Mouse (Mus musculus) embryonic facial prominence, embryonic 15.5 days (tissue): ENCODE measurements around the gene Dffa. TPM values are rescaled to one million over a fixed set of nuclear protein-coding genes. Genes with fewer than 3 reads are reported as not detected.
A peak's percentile ranks its signal among the peaks of the same experiment; 100 is the strongest.

Experiments
- ATAC-seq: fragments of 200-750 bp; cut with Nextera tagmentation; 2 replicates; pipeline ENCODE4 v1.8.0; 2017; ENCODE audit warnings: low read depth, moderate TSS enrichment; ENCODE audit not compliant: insufficient number of reproducible peaks, low FRiP score, low TSS enrichment
- H3K27ac ChIP-seq: fragments of 300-500 bp; sonication (generic); replicated peaks from 2 replicates; pipeline ENCODE4 v1.5.1; 2015; ENCODE audit warnings: mild to moderate bottlenecking, inconsistent platforms
- H3K27me3 ChIP-seq: fragments of 300-500 bp; sonication (generic); 2 replicates; pipeline ENCODE4 v1.6.1; 2015; ENCODE audit warnings: inconsistent platforms
- H3K36me3 ChIP-seq: fragments of 300-500 bp; sonication (generic); 2 replicates; pipeline ENCODE4 v1.6.1; 2015; ENCODE audit warnings: mild to moderate bottlenecking, inconsistent platforms
- H3K4me1 ChIP-seq: fragments of 300-500 bp; sonication (generic); 2 replicates; pipeline ENCODE4 v1.6.1; 2015; ENCODE audit warnings: inconsistent platforms
- H3K4me2 ChIP-seq: fragments of 300-500 bp; sonication (generic); replicated peaks from 2 replicates; pipeline ENCODE4 v1.6.1; 2015; ENCODE audit warnings: mild to moderate bottlenecking, inconsistent platforms
- H3K4me3 ChIP-seq: fragments of 300-500 bp; sonication (generic); replicated peaks from 2 replicates; pipeline ENCODE4 v1.5.1; 2015; ENCODE audit warnings: mild to moderate bottlenecking, inconsistent platforms
- H3K9ac ChIP-seq: fragments of 300-500 bp; sonication (generic); 2 replicates; pipeline ENCODE4 v1.6.1; 2015; ENCODE audit warnings: inconsistent platforms
- H3K9me3 ChIP-seq: fragments of 300-500 bp; sonication (generic); replicated peaks from 2 replicates; pipeline ENCODE4 v1.6.1; 2016; ENCODE audit warnings: inconsistent platforms
- WGBS: fragments of 180-500 bp; shearing (Covaris S2); methylation state at CpG from one replicate; pipeline ENCODE4 v1.1.7; 2015; 5-methylcytosine and 5-hydroxymethylcytosine counted together
- polyA plus RNA-seq: library from polyadenylated mRNA; unstranded; fragments of >200 nt; fragmentation: Nextera tagmentation; extraction: Ambion mirVana; gene quantifications from 2 replicates; pipeline ENCODE4 v1.2.1, GENCODE M21; 2015

The Dffa gene
- polyA plus RNA-seq, result 31.9 and 35.0 TPM in 2 replicates

- Histone ChIP-seq H3K4me2 (peak within 1 kb of the TSS; percentile 90), H3K9ac (peak within 1 kb of the TSS; percentile 68), H3K27me3 (no peaks in the 10 kb centered on the region), H3K4me1 (peaks cover 16% of the 10 kb centered on the region), H3K27ac (no peak within 1 kb of the TSS), H3K4me3 (peak within 1 kb of the TSS; percentile 73), H3K36me3 (peaks cover 24% of the 10 kb centered on the region), H3K9me3 (no peaks in the 10 kb centered on the region)
- under 1% methylated on average over 35 of the region's 35 CpGs for WGBS
- ATAC-seq, result peak; percentile 86
These were observed at the start of gene Dffa for GRCm38 (mm10) chr4:149103875-149104561. TSS of gene Dffa (plus strand) at chr4:149104146.

- Histone ChIP-seq H3K27ac (no peak overlapping the region), H3K27me3 (no peaks in the 10 kb centered on the region), H3K9me3 (no peaks in the 10 kb centered on the region), H3K4me3 (no peak overlapping the region), H3K4me2 (no peak overlapping the region), H3K4me1 (peaks cover 49% of the 10 kb centered on the region), H3K36me3 (no peaks in the 10 kb centered on the region), H3K9ac (no peak overlapping the region)
- 66% methylated on average over 6 of the region's 6 CpGs for WGBS
- no peak for ATAC-seq
These were observed 48.1 kb upstream of the Dffa start for GRCm38 (mm10) chr4:149055847-149056246.

- peaks cover 54% of the 10 kb centered on the region for H3K4me1 ChIP-seq
- no peak for ATAC-seq
- no peak overlapping the region for H3K4me2 ChIP-seq
- no peaks in the 10 kb centered on the region for H3K27me3 ChIP-seq
- H3K4me3 ChIP-seq, result no peak overlapping the region
- no peaks in the 10 kb centered on the region for H3K36me3 ChIP-seq
- WGBS, result 66% methylated on average over 16 of the region's 16 CpGs
- peak overlapping the region; percentile 81; the same call in 1 of the 2 replicates for H3K27ac ChIP-seq
- H3K9me3 ChIP-seq, result no peaks in the 10 kb centered on the region
- no peak overlapping the region for H3K9ac ChIP-seq
These were observed 47.0 kb upstream of the Dffa start for GRCm38 (mm10) chr4:149056957-149057356.

GRCm38 (mm10) chr4:149057470-149057869 is 46.5 kb upstream of the Dffa start:
- Histone ChIP-seq H3K9ac (no peak overlapping the region), H3K4me3 (no peak overlapping the region), H3K27me3 (no peaks in the 10 kb centered on the region), H3K4me1 (peaks cover 57% of the 10 kb centered on the region), H3K9me3 (no peaks in the 10 kb centered on the region), H3K4me2 (no peak overlapping the region), H3K36me3 (no peaks in the 10 kb centered on the region), H3K27ac (peak overlapping the region; percentile 81; the same call in 1 of the 2 replicates)
- ATAC-seq, result no peak
- WGBS, result 46% methylated on average over 14 of the region's 14 CpGs

GRCm38 (mm10) chr4:149058298-149058697 is 45.6 kb upstream of the Dffa start:
- no peak overlapping the region for H3K9ac ChIP-seq
- no peaks in the 10 kb centered on the region for H3K36me3 ChIP-seq
- H3K4me1 ChIP-seq, result peaks cover 58% of the 10 kb centered on the region
- ATAC-seq, result peak; percentile 35; the same call in 1 of the 2 replicates
- no peak overlapping the region for H3K4me3 ChIP-seq
- peak overlapping the region; percentile 81 for H3K27ac ChIP-seq
- H3K9me3 ChIP-seq, result no peaks in the 10 kb centered on the region
- peak overlapping the region; percentile 17; the same call in 1 of the 2 replicates for H3K4me2 ChIP-seq
- 52% methylated on average over 7 of the region's 7 CpGs for WGBS
- H3K27me3 ChIP-seq, result no peaks in the 10 kb centered on the region

GRCm38 (mm10) chr4:149059713-149060112 is 44.2 kb upstream of the Dffa start:
- no peak for ATAC-seq
- 80% methylated on average over 9 of the region's 9 CpGs for WGBS

GRCm38 (mm10) chr4:149060621-149061431 is 43.1 kb upstream of the Dffa start:
- Histone ChIP-seq H3K27me3 (no peaks in the 10 kb centered on the region), H3K4me3 (no peak overlapping the region), H3K9ac (no peak overlapping the region), H3K9me3 (no peaks in the 10 kb centered on the region), H3K27ac (no peak overlapping the region), H3K4me2 (no peak overlapping the region), H3K36me3 (no peaks in the 10 kb centered on the region), H3K4me1 (peaks cover 49% of the 10 kb centered on the region)
- WGBS, result 41% methylated on average over 14 of the region's 14 CpGs
- no peak for ATAC-seq

More at GRCm38 (mm10) chr4:149059713-149060112, 44.2 kb upstream of the Dffa start:
- H3K4me1 ChIP-seq, result peaks cover 54% of the 10 kb centered on the region
- no peak overlapping the region for H3K4me3 ChIP-seq
- no peak overlapping the region for H3K9ac ChIP-seq
- H3K4me2 ChIP-seq, result no peak overlapping the region
- no peaks in the 10 kb centered on the region for H3K9me3 ChIP-seq
- H3K27ac ChIP-seq, result no peak overlapping the region
- H3K36me3 ChIP-seq, result no peaks in the 10 kb centered on the region
- no peaks in the 10 kb centered on the region for H3K27me3 ChIP-seq

- Histone ChIP-seq H3K27me3 (no peaks in the 10 kb centered on the region), H3K4me2 (no peak overlapping the region), H3K36me3 (no peaks in the 10 kb centered on the region), H3K4me3 (no peak overlapping the region), H3K27ac (no peak overlapping the region), H3K9ac (no peak overlapping the region), H3K4me1 (peaks cover 45% of the 10 kb centered on the region), H3K9me3 (no peaks in the 10 kb centered on the region)
- ATAC-seq, result no peak
- WGBS, result 48% methylated on average over 13 of the region's 13 CpGs
These were observed 42.6 kb upstream of the Dffa start for GRCm38 (mm10) chr4:149061432-149061718.

GRCm38 (mm10) chr4:149062406-149063318 is 41.3 kb upstream of the Dffa start:
- WGBS, result 55% methylated on average over 21 of the region's 21 CpGs
- no peaks in the 10 kb centered on the region for H3K27me3 ChIP-seq
- no peak overlapping the region for H3K27ac ChIP-seq
- H3K4me3 ChIP-seq, result no peak overlapping the region
- no peaks in the 10 kb centered on the region for H3K9me3 ChIP-seq
- peaks cover 33% of the 10 kb centered on the region for H3K4me1 ChIP-seq
- ATAC-seq, result no peak
- H3K36me3 ChIP-seq, result no peaks in the 10 kb centered on the region
- no peak overlapping the region for H3K4me2 ChIP-seq
- no peak overlapping the region for H3K9ac ChIP-seq

- 88% methylated on average over 23 of the region's 23 CpGs for WGBS
- no peaks in the 10 kb centered on the region for H3K27me3 ChIP-seq
- H3K27ac ChIP-seq, result no peak overlapping the region
- no peak for ATAC-seq
- no peak overlapping the region for H3K9ac ChIP-seq
- H3K9me3 ChIP-seq, result no peaks in the 10 kb centered on the region
- H3K4me3 ChIP-seq, result no peak overlapping the region
- H3K4me1 ChIP-seq, result peaks cover 17% of the 10 kb centered on the region
- H3K4me2 ChIP-seq, result no peak overlapping the region
- H3K36me3 ChIP-seq, result peaks cover 6% of the 10 kb centered on the region; the same call in 1 of the 2 replicates
These were observed 39.7 kb upstream of the Dffa start for GRCm38 (mm10) chr4:149064061-149064854.
